Mouse (Mus musculus): ENCODE measurements around the gene Ifi35. TPM values are rescaled to one million over a fixed set of nuclear protein-coding genes. Genes with fewer than 3 reads are reported as not detected.

Ifi35 gene
- 3.5 TPM for polyA plus RNA-seq (2014; fragmentation: Illumina TruSeq; extraction: RNeasy Lipid Tissue Mini Kit (QIAGEN cat#74804); ENCODE audit: low read depth, low replicate concordance)

DNA sequence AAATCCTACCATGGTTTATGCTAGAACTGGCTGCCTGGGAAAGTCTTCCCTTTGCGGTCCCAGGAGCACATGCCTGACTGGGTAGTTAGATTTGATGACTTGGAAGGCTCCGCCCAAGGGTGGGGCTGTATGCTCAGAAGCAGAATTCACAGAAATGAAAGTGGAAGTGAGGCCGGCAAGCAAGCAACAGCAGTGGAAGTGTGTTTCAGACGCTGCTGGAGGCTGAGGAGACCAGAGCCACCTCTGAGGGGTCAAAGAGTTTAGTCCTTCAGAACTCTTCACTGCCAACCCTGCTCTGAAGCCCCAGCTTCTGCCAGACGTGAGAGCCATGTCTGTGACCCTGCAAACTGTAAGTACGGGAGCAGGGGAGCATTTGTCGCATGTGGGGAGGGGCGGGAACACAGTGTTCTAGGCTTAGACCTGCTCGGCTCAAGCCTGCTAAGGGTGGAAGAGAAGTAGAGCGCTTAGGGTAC lies at the start of gene Ifi35:
Gene Ifi35 (plus strand): TSS at position 134 of the 473 bp plus-strand sequence.

GRCm38 (mm10) chr11:101417101-101417855 lies 30.9 kb upstream of the Ifi35 start, which contains the start of gene Aarsd1:
Gene Aarsd1 (minus strand): TSS chr11:101417615.

GRCm38 (mm10) chr11:101424105-101424851 lies 23.9 kb upstream of the Ifi35 start, which contains the start of gene Gm27029:
Gene Gm27029 (minus strand): TSS chr11:101424796.

DNA sequence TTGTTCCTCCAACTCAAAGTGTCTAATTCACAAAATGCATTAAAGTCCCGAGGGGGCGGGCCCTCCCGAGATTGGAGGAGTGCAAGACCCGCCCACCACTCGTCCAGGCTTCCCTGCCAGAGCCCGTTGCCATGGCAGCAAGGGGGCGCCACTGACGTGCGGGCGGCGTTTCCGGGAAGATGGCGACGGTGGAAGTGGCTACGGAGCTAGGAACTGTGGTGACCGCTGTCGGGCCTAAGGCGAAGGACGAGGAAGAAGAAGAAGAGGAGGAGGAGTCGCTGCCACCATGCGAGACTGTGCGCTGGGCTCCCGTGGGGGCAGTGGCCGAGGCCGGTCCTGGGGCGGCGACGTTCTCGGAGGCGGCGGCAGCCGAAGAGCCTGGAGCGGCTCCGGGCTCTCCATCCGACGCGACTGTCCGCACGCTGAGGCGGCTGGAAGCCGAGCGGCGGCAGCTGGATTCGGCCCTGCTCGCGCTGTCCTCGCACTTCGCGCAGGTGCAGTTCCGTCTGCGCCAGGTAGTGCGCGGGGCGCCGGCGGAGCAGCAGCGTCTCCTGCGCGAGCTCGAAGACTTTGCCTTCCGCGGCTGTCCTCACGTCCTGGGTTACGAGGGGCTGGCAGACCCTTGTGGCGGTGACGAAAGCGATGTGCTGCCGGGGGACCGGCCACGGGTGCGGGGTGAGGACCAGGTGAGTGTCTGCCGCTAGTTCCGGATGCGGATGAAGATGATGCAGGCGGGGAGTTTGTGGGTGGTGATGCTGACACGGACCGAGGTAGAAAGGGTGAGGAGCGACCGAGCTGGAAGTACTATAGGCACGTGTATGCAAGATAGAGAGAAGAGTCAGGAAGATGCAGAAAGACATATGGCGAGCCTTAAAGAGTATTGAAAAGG lies 23.0 kb upstream of the Ifi35 start, which contains the start of the genes Rundc1 and Ptges3l:
Gene Rundc1 (plus strand): TSS at position 161 of the 889 bp plus-strand sequence.
Gene Ptges3l (minus strand): TSS at position 409 of the 889 bp plus-strand sequence.

DNA sequence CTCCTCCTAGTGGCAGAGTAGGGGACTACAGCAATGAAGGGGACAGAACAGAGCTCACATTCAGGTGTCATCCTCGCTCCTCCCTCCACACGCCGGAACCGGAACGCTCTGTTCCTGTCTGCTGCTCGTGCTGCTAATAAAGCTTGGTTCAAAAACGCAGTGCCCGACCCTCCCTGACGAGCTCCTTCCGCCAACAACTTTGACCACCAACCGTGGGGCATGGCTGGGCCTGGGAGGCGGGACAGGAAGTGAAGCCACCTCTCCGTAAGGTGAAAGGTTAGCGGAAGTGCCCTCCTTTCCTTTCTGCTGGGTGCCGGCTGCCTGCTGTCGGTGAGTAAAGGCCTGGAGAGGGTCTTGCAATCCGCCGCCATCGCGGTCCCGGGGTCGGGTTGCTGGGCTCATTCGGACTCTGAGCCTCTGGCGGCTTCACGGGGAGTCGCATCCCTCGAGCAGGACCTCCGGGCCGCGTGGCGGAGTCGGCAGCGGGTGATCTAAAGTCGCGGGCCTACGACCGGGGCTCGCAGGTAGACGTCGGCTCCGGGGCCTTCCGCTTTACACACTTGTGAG lies 6.0 kb upstream of the Ifi35 start, which contains the start of gene Rpl27:
Gene Rpl27 (plus strand): TSS at position 172 of the 567 bp plus-strand sequence.

DNA sequence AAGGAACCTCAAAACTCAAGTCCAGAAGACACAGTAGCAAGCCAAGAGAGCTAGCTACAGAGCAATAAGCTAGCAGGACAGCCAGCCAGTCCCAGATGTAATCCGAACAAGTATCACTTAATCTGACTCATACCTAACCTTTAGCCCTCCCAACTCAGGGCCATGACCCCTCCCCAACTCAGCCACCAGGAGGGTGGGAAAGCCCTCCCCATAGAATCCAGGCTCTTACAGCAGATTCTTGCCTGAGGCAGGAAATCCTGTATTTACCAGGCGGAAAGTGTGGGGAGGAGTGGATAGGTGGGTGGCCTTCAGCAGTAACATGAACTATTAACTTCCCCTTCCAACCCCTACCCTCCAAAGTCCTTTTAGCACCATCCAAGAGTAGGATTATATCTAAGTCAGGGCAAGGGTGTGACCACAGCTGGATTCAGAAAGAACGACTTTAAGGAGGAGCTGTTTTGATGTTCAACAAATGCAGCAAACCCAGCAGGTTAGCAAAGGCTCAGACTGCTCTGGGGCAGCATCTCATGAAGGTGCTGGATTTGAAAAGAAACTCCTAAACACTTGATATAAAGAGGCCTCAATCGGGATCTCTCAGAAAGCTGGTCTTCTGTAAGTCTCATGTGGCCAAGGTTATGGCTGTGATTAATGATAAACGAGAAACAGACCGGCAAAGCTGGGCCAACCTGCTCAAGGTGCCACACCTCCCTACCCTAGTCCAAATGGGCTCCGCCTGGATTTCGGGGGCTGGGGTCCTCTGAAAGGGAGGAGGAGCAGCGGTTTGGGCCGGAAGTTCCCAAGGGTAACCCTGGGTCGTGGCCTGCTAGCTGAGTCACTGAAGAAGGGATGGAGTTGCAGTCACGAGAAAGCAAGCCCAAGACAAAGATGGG lies 16.2 kb downstream of the Ifi35 start, which contains the start of gene Rnd2:
Gene Rnd2 (plus strand): TSS at position 789 of the 890 bp plus-strand sequence.

DNA sequence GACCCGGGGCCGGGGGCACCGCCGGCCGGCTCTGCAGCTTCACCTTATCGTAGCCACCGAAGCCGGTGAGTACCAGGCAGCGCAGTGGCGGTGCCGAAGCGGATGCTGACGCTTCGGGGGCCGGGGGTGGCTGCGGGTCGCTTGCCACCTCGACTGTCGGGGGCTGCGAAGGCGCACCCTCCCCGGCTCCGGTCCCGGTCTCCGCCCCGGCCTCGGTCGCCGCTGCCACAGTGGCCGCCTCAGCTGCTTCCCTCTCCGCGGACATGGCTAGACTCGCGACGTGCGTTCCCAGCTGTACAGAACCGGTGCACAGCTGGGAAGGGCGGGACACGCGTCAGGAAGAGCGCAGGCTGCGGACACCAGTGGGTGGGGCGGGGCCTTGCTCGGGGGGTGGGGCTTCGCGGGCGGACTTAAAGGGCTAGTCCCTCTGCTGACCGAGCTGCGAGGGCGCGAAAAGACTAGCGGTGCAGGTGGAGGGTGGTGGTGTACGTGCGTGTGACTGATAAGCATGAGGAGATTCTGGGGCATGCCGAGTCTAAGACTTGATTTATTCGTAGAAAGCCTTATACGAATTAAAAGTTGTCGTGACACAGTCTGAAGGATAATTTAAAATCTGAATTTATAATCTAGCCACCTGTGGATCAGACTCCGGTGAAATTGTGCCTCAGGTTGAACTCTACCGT lies 17.8 kb downstream of the Ifi35 start, which contains the start of gene Vat1:
Gene Vat1 (minus strand): TSS at position 362 of the 683 bp plus-strand sequence.

Other genes with a start within 250 kb of the Ifi35 start
- 26.1 TPM for gene Ezh1, start 221.9 kb upstream of the Ifi35 start, polyA plus RNA-seq (2014; fragmentation: Illumina TruSeq; extraction: RNeasy Lipid Tissue Mini Kit (QIAGEN cat#74804); ENCODE audit: low read depth, low replicate concordance)
- 6.6 TPM for gene Ramp2, start 202.4 kb upstream of the Ifi35 start, polyA plus RNA-seq (2014; fragmentation: Illumina TruSeq; extraction: RNeasy Lipid Tissue Mini Kit (QIAGEN cat#74804); ENCODE audit: low read depth, low replicate concordance)
- 99.3 TPM for gene Vps25, start 194.7 kb upstream of the Ifi35 start, polyA plus RNA-seq (2014; fragmentation: Illumina TruSeq; extraction: RNeasy Lipid Tissue Mini Kit (QIAGEN cat#74804); ENCODE audit: low read depth, low replicate concordance)
- not detected for gene Wnk4, start 187.8 kb upstream of the Ifi35 start, polyA plus RNA-seq (2014; fragmentation: Illumina TruSeq; extraction: RNeasy Lipid Tissue Mini Kit (QIAGEN cat#74804); ENCODE audit: low read depth, low replicate concordance)
- gene Cntd1, start 169.4 kb upstream of the Ifi35 start, polyA plus RNA-seq (2014; fragmentation: Illumina TruSeq; extraction: RNeasy Lipid Tissue Mini Kit (QIAGEN cat#74804); ENCODE audit: low read depth, low replicate concordance): 0.35 TPM
- gene Coa3, start 169.3 kb upstream of the Ifi35 start, polyA plus RNA-seq (2014; fragmentation: Illumina TruSeq; extraction: RNeasy Lipid Tissue Mini Kit (QIAGEN cat#74804); ENCODE audit: low read depth, low replicate concordance): 5.0 TPM
- gene Becn1, start 146.1 kb upstream of the Ifi35 start, polyA plus RNA-seq (2014; fragmentation: Illumina TruSeq; extraction: RNeasy Lipid Tissue Mini Kit (QIAGEN cat#74804); ENCODE audit: low read depth, low replicate concordance): 112 TPM
- 268 TPM for gene Psme3, start 132.2 kb upstream of the Ifi35 start, polyA plus RNA-seq (2014; fragmentation: Illumina TruSeq; extraction: RNeasy Lipid Tissue Mini Kit (QIAGEN cat#74804); ENCODE audit: low read depth, low replicate concordance)
- gene Aoc2, start 123.3 kb upstream of the Ifi35 start, polyA plus RNA-seq (2014; fragmentation: Illumina TruSeq; extraction: RNeasy Lipid Tissue Mini Kit (QIAGEN cat#74804); ENCODE audit: low read depth, low replicate concordance): not detected
- 22.7 TPM for gene Aoc3, start 117.8 kb upstream of the Ifi35 start, polyA plus RNA-seq (2014; fragmentation: Illumina TruSeq; extraction: RNeasy Lipid Tissue Mini Kit (QIAGEN cat#74804); ENCODE audit: low read depth, low replicate concordance)
- 0.47 TPM for gene G6pc, start 80.8 kb upstream of the Ifi35 start, polyA plus RNA-seq (2014; fragmentation: Illumina TruSeq; extraction: RNeasy Lipid Tissue Mini Kit (QIAGEN cat#74804); ENCODE audit: low read depth, low replicate concordance)
- 8.6 TPM for gene Aarsd1, start 30.8 kb upstream of the Ifi35 start, polyA plus RNA-seq (2014; fragmentation: Illumina TruSeq; extraction: RNeasy Lipid Tissue Mini Kit (QIAGEN cat#74804); ENCODE audit: low read depth, low replicate concordance)
- not detected for gene Gm27029, start 23.6 kb upstream of the Ifi35 start, polyA plus RNA-seq (2014; fragmentation: Illumina TruSeq; extraction: RNeasy Lipid Tissue Mini Kit (QIAGEN cat#74804); ENCODE audit: low read depth, low replicate concordance)
- 5.1 TPM for gene Rundc1, start 23.3 kb upstream of the Ifi35 start, polyA plus RNA-seq (2014; fragmentation: Illumina TruSeq; extraction: RNeasy Lipid Tissue Mini Kit (QIAGEN cat#74804); ENCODE audit: low read depth, low replicate concordance)
- gene Ptges3l, start 23.1 kb upstream of the Ifi35 start, polyA plus RNA-seq (2014; fragmentation: Illumina TruSeq; extraction: RNeasy Lipid Tissue Mini Kit (QIAGEN cat#74804); ENCODE audit: low read depth, low replicate concordance): 2.7 TPM
- 55.5 TPM for gene Rpl27, start 6.1 kb upstream of the Ifi35 start, polyA plus RNA-seq (2014; fragmentation: Illumina TruSeq; extraction: RNeasy Lipid Tissue Mini Kit (QIAGEN cat#74804); ENCODE audit: low read depth, low replicate concordance)
- gene Rnd2, start 16.6 kb downstream of the Ifi35 start, polyA plus RNA-seq (2014; fragmentation: Illumina TruSeq; extraction: RNeasy Lipid Tissue Mini Kit (QIAGEN cat#74804); ENCODE audit: low read depth, low replicate concordance): 6.2 TPM
- 5.2 TPM for gene Vat1, start 17.8 kb downstream of the Ifi35 start, polyA plus RNA-seq (2014; fragmentation: Illumina TruSeq; extraction: RNeasy Lipid Tissue Mini Kit (QIAGEN cat#74804); ENCODE audit: low read depth, low replicate concordance)
- gene Brca1, start 103.5 kb downstream of the Ifi35 start, polyA plus RNA-seq (2014; fragmentation: Illumina TruSeq; extraction: RNeasy Lipid Tissue Mini Kit (QIAGEN cat#74804); ENCODE audit: low read depth, low replicate concordance): 3.9 TPM
- 196 TPM for gene Nbr1, start 103.7 kb downstream of the Ifi35 start, polyA plus RNA-seq (2014; fragmentation: Illumina TruSeq; extraction: RNeasy Lipid Tissue Mini Kit (QIAGEN cat#74804); ENCODE audit: low read depth, low replicate concordance)
- 8.6 TPM for gene Tmem106a, start 133.8 kb downstream of the Ifi35 start, polyA plus RNA-seq (2014; fragmentation: Illumina TruSeq; extraction: RNeasy Lipid Tissue Mini Kit (QIAGEN cat#74804); ENCODE audit: low read depth, low replicate concordance)
- gene Gm11634, start 150.8 kb downstream of the Ifi35 start, polyA plus RNA-seq (2014; fragmentation: Illumina TruSeq; extraction: RNeasy Lipid Tissue Mini Kit (QIAGEN cat#74804); ENCODE audit: low read depth, low replicate concordance): not detected
- 2.0 TPM for gene Rdm1, start 178.8 kb downstream of the Ifi35 start, polyA plus RNA-seq (2014; fragmentation: Illumina TruSeq; extraction: RNeasy Lipid Tissue Mini Kit (QIAGEN cat#74804); ENCODE audit: low read depth, low replicate concordance)
- gene Arl4d, start 217.1 kb downstream of the Ifi35 start, polyA plus RNA-seq (2014; fragmentation: Illumina TruSeq; extraction: RNeasy Lipid Tissue Mini Kit (QIAGEN cat#74804); ENCODE audit: low read depth, low replicate concordance): 2.3 TPM

Data from adrenal gland, adult 10 weeks (tissue).